Mouse (Mus musculus) A20 (cell line): ENCODE results near the gene Mtif2.
"Not testable (repeated sequence)": the region's sequence is repeated elsewhere in the genome, so short reads cannot be mapped to it uniquely, and the experiment has no call there.

Source experiments
- DNase-seq: peaks from one replicate; pipeline ENCODE4 v3.0.0-alpha.2; 2011; ENCODE audit warnings: low read depth, low spot score

Mtif2 gene

GRCm38 (mm10) chr11:29525988-29526794, at the start of gene Mtif2:
Gene Mtif2 (plus strand): TSS chr11:29526408.
- DNase-seq = peak; percentile 93

DNA sequence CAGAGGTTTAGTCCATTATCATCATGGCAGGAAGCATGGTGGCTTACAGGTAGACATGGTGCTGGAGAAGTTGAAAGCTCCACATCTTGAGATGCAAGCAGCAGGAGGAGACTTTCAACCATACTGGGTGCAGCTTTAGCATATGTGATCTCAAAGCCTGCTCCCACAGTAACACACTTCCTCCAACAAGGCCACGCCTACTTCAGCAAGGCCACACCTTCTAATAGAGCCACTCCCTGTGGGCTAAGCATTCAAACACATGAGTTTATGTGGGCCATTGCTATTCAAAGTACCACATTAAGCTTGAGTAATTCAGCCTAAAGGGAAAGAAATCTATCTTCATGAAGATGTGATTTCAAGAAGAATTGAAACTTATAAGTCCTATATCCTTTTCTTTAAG, 33.1 kb upstream of the Mtif2 start:
- no peak for DNase-seq

DNA sequence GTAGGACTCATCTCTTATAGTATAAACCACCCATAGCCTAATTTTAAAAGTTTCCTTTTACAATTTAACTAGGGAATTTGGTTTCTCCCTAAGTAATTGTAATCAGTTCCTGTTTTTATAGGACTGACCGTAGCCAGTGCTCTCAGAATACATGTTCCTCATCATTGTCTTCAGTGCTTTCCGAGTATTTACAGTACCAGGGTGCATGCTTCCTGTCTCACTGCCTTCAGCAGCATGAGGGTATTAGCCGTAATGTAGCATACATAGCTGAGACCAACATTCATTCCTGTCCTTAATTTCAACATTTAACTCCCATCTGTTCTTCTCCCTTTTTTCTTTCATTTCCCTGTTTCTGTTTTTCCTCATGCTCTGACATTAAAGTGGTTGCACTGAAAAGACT, 29.2 kb upstream of the Mtif2 start:
- DNase-seq = no peak

DNA sequence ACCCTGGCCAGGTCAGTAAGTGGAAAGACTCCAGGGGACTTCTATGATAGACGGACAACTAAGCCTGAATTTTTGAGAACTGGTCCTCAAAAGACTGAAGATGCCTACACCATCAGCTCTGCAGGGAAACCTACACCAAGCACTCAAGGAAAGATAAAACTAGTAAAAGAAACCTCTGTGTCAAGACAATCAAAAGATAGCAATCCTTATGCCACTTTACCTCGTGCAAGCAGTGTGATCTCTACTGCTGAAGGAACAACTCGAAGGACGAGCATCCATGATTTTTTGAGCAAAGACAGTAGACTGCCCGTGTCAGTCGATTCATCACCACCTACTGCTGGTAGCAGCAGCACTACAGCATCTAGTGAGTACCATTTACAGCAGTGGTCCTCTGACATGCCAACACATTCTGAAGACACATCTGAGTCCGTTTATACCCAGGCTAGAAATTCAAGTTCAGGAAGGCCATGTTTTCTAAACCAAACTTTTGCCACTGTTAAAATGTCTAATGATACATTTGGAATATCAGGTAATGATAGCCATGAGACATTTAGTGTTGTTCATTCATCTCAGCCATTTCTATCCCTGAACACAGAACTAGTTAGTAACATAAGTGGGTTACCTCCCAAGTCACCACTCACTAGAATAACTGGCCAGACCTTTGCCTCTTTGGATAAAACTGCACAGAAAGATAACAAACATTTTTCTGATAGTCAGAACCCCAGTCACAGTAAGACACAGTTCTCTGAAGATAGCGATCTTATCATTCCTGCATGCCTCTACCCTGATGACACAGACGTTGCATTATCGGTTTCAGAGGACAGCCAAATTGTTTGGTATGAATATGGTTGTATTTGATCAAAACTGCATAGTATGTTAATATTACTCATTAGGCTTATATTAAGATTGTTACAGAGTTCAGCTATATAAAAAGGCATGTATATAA, 22.0 kb upstream of the Mtif2 start:
- DNase-seq = no peak

DNA sequence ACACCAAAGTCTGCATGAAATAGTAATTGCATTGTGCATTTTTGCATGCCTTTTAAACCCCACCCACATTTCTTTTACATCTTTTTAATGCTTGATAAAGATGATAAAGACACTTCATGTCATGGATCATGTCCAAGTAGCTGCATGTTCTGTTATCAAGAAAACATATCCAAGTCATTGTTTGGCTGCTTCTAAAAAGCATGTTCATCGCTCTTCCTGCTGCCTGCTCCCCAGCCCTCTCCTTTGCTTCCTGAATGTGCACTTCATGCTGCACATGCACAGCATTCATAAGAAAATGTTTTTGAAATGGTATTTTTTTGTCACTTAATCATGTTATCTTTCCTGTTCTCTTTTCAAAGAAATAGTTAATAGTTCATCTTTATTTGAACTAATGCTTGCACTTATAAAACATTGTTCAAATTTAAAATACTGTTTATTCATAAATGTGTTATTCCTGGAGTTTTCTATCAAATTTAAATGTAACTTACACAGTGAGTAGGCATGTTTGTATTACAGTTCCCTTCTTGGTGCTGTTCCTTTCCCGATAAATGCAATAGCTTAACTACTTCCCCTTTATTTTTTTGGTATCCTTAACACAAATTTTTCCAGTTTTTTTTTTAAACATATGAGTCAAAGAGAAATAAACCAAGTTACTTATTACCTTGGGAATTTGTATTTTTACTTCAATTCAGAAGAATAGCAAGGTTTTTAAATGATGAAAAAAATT, 21.1 kb upstream of the Mtif2 start:
- DNase-seq = no peak

DNA sequence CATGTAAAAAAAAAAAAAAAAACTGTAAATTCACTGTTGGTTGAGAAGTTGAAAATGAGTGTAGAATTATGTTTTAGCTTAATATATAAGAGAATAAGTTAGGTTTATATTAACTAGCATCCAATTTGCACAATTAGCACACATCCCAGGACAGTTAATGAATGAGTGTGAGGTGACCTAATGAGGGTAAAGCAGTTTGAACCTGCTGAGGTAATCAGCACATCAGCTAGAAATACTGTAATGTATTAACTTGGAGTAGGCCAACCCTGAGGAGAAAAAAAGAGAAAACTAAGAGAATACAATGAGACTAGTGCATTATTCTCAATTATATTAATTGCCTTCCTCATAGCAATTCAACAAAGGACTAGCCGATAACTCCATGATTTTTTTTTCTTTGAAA, 16.8 kb upstream of the Mtif2 start:
- DNase-seq = no peak

DNA sequence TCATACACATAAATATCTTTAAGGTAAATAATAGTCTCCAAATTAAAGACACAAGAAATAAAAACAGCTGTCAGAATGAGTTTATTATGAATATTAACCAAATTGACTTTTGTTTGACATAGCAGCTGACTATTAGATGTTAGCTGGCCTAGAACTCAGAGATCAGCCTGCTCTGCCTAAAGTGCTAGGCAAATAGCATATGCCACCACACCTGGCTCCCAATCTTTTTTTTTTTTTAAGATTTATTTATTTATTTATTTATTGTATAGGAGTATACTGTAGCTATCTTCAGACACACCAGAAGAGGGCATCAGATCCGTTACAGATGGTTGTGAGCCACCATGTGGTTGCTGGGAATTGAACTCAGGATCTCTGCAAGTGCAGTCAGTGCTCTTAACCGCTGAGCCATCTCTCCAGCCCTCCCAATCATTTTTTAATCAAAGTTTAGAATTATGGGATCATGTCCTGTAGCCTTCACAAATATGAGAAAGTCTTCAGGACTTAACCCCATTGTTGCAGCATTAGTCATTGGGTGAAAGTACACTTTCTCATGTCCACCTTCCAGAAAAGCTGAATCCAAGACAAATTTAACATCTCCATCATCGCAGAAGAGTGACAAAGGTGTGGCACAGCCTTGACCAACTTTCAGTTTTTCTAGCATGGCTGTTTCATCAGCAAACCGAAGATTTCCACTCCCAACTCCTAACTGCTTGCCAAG, 13.2 kb upstream of the Mtif2 start:
- no peak for DNase-seq

DNA sequence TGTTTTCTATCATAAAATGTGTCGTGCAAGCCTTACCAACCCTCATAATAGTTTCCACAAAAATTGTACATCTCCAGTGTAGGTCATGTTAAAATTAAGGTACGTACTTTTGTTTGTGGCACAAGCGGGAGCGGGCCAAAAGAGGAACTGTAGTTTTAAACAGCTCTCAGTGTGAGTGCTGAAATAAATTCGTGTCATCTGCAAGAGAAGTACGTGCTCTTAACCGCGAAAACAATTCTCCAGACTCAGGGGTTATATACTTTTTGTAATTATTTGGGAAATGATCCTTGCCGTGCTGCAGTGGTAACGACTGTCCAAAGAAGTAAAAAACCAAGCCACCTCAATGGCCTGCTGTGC, 11.9 kb upstream of the Mtif2 start:
- peak; percentile 77 for DNase-seq

DNA sequence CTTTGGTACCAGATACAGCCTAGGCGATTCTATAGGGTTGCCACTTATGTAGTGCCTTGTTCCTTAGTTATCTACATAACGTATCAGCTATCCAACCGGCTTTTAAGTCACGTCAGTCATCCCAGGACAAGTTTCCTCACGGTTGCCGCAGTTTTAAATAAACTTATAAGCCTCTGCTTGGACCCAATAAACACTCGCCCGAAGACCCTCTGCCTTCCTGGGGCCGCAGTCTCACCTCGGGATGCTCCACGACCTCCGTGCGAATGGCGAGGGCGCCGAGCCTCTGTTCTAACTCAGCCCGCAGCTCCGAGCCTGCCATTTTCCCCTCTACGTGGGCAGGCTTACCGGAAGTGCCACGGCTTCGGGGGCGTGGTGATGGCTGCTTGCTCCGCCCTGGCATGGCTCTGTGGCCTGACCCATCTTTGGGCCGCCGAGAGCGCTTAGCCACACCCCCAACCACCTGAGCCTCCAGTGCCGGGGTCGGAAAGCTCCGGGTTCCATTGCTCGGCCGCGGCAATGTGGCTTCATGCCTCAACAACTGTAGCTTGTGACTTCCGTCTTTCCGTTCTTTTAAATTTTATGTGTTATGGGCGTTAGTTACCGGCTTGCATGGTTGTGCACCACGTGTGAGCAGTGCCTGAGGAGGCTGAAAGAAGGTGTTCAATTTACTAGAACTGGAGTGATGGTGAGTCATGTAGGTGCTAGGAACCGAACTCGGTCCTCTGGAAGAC, 11.4 kb upstream of the Mtif2 start, which contains the start of gene Prorsd1:
Gene Prorsd1 (minus strand): TSS at position 352 of the 731 bp plus-strand sequence.
- peak; percentile 97 for DNase-seq

GRCm38 (mm10) chr11:29538201-29538600, 12.0 kb downstream of the Mtif2 start:
- DNase-seq = no peak

GRCm38 (mm10) chr11:29544225-29544945, 18.2 kb downstream of the Mtif2 start:
- DNase-seq = no peak

GRCm38 (mm10) chr11:29545150-29545752, 19.0 kb downstream of the Mtif2 start:
- DNase-seq = not testable (repeated sequence)

DNA sequence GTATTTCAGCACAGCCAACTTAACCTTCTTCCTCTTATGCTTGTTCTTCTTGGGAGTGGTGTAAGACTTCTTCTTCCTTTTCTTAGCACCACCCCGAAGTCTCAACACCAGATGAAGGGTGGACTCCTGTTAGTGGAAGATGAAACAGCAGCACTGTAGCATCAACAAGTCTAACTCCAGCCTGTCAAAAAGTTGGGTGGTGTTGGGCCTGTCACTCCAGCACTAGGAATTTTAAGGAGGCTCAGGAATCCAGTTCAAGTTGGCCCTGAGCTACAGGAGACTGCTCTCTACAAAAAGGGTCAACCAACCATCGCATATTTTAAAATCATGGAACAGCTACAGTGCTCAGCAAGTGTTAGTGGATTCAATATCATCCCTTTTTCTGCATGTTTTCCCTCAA, 20.1 kb downstream of the Mtif2 start:
- not testable (repeated sequence) for DNase-seq

- DNase-seq = no peak
Measured at GRCm38 (mm10) chr11:29546762-29547161, 20.6 kb downstream of the Mtif2 start.

DNA sequence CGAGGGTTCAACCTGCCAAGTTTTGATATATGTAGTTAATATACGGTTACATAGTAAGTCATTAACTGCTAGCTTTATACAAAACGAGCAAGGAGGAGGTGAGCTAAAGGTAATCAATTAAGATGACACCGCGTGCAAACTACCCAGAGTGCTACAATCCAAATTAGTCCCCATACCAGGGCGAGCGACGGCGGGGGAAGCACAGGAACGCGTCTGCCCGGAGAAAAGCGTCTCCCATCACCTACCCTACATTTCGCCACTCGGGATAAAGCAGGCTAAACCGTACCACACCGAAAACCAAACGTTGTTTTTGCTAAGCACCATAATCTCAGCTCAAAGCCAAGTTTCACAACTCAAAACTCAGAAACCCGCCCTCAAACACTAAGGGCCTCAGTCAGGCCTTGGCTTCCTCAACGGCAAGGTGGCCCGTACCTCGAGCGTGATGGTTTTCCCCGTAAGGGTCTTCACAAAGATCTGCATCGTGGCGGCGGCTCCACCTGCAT, 21.1 kb downstream of the Mtif2 start:
- DNase-seq = no peak

- peak; percentile 96 for DNase-seq
Measured at GRCm38 (mm10) chr11:29547752-29548503, 21.7 kb downstream of the Mtif2 start, which contains the start of the genes Clhc1 and Rps27a. Gene Clhc1 (plus strand): TSS chr11:29547950. Gene Rps27a (minus strand): TSS chr11:29548109.

DNA sequence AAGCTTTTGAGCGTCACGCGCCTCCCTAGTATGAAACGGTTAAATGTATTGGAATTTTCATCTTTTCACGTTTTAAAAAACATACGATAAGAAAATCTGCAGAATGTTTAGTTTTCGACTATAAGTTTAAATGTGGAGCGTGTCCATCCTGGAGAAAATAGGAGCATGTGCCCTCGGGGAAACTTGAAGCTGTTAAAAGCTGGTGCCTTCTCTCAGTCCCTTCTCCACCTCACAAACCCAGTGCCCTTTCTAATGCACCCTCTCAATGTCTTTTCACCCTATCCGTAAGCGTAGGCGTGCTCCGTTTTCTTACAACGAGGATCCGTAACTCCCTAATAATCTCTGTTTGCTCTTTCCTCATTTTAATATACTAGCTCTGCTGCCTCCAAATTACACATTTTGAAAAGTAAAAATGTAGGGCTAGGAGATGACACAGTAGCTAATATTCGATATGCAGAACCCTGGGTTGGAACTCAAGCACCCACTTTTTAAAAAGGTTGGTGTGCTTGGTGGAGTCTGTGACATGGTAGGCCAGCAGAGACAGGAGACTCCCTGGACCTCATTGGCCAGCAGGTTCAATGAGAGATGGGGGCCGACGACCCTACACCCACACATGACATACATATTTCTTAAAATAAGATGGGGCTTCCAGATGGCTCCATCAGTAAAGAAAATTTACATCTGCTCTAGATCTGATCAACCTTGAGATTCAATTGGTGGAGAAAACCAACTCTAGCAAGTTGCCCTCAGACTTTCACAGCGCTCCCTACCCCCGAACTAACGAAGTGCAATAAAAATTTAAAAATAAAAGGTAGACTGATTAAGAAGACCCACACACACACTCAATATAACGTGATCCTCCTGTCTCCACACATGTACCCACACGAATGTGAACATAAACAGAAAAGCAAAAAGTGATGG, 22.6 kb downstream of the Mtif2 start:
- no peak for DNase-seq
